Mouse (Mus musculus): Measurements from ENCODE around the gene Fmnl1. TPM values are rescaled to one million over a fixed set of nuclear protein-coding genes. Genes with fewer than 3 reads are reported as not detected.
"Not testable (repeated sequence)": the region's sequence is repeated elsewhere in the genome, so short reads cannot be mapped to it uniquely, and the experiment has no call there.

Gene Fmnl1
- polyA plus RNA-seq, 1 experiment from 2014 or later = 0.69 TPM

- DNase-seq (ENCODE audit: low spot score) (no peak), ATAC-seq (ENCODE audit: insufficient number of reproducible peaks, low FRiP score, low TSS enrichment, low read depth) (no peak)
- Histone ChIP-seq H3K4me3 (ENCODE audit: low read depth, low read length) (no peak overlapping the region), H3K27me3 (ENCODE audit: control insufficient read depth, insufficient read depth, low read length) (no peaks in the 10 kb centered on the region), H3K36me3 (ENCODE audit: control insufficient read depth, insufficient read depth, low read length) (no peaks in the 10 kb centered on the region), H3K9me3 (ENCODE audit: control insufficient read depth, low read length) (no peaks in the 10 kb centered on the region), H3K4me2 (ENCODE audit: low read depth, severe bottlenecking) (no peak overlapping the region), H3K4me1 (ENCODE audit: control insufficient read depth, insufficient read depth, low read length) (peaks cover 6% of the 10 kb centered on the region), H3K27ac (replicated peaks; ENCODE audit: low read depth, low read length) (no peak overlapping the region), H3K9ac (ENCODE audit: low read length) (no peak overlapping the region)
- WGBS = 84% methylated on average over 1 of the region's 1 CpGs
Measured at GRCm38 (mm10) chr11:103215355-103215754, 44.4 kb downstream of the Fmnl1 start.

GRCm38 (mm10) chr11:103217790-103218516 lies 47.0 kb downstream of the Fmnl1 start, which contains the start of gene Spata32:
TSS of gene Spata32 (minus strand) at chr11:103218432.
- H3K27me3 ChIP-seq (ENCODE audit: control insufficient read depth, insufficient read depth, low read length) = no peaks in the 10 kb centered on the region
- H3K9me3 ChIP-seq (ENCODE audit: control insufficient read depth, low read length) = no peaks in the 10 kb centered on the region
- H3K4me2 ChIP-seq (ENCODE audit: low read depth, severe bottlenecking) = peak within 1 kb of the TSS; percentile 89
- 2% methylated on average over 45 of the region's 45 CpGs for WGBS
- peak within 1 kb of the TSS; percentile 47 for H3K9ac ChIP-seq (ENCODE audit: low read length)
- H3K36me3 ChIP-seq (ENCODE audit: control insufficient read depth, insufficient read depth, low read length) = no peaks in the 10 kb centered on the region; the same call in 1 of the 2 replicates
- no peak within 1 kb of the TSS for H3K27ac ChIP-seq (replicated peaks; ENCODE audit: low read depth, low read length)
- peaks cover 6% of the 10 kb centered on the region for H3K4me1 ChIP-seq (ENCODE audit: control insufficient read depth, insufficient read depth, low read length)
- ATAC-seq (ENCODE audit: insufficient number of reproducible peaks, low FRiP score, low TSS enrichment, low read depth) = peak; percentile 78
- H3K4me3 ChIP-seq (ENCODE audit: low read depth, low read length) = peak within 1 kb of the TSS; percentile 37
- peak; percentile 70 for DNase-seq (ENCODE audit: low spot score)

- 30% methylated on average over 6 of the region's 6 CpGs for WGBS
- Histone ChIP-seq H3K4me2 (ENCODE audit: low read depth, severe bottlenecking) (peak overlapping the region; percentile 89), H3K27ac (replicated peaks; ENCODE audit: low read depth, low read length) (no peak overlapping the region), H3K36me3 (ENCODE audit: control insufficient read depth, insufficient read depth, low read length) (no peaks in the 10 kb centered on the region; the same call in 1 of the 2 replicates), H3K9me3 (ENCODE audit: control insufficient read depth, low read length) (no peaks in the 10 kb centered on the region), H3K27me3 (ENCODE audit: control insufficient read depth, insufficient read depth, low read length) (no peaks in the 10 kb centered on the region), H3K4me3 (ENCODE audit: low read depth, low read length) (peak overlapping the region; percentile 37), H3K4me1 (ENCODE audit: control insufficient read depth, insufficient read depth, low read length) (peaks cover 6% of the 10 kb centered on the region), H3K9ac (ENCODE audit: low read length) (no peak overlapping the region)
- no peak for DNase-seq (ENCODE audit: low spot score)
- ATAC-seq (ENCODE audit: insufficient number of reproducible peaks, low FRiP score, low TSS enrichment, low read depth) = no peak
Measured at GRCm38 (mm10) chr11:103218517-103218901, 47.6 kb downstream of the Fmnl1 start.

GRCm38 (mm10) chr11:103219259-103219658 lies 48.4 kb downstream of the Fmnl1 start:
- Histone ChIP-seq H3K36me3 (ENCODE audit: control insufficient read depth, insufficient read depth, low read length) (no peaks in the 10 kb centered on the region; the same call in 1 of the 2 replicates), H3K9me3 (ENCODE audit: control insufficient read depth, low read length) (no peaks in the 10 kb centered on the region), H3K27ac (replicated peaks; ENCODE audit: low read depth, low read length) (no peak overlapping the region), H3K9ac (ENCODE audit: low read length) (no peak overlapping the region), H3K4me3 (ENCODE audit: low read depth, low read length) (no peak overlapping the region), H3K4me2 (ENCODE audit: low read depth, severe bottlenecking) (no peak overlapping the region), H3K27me3 (ENCODE audit: control insufficient read depth, insufficient read depth, low read length) (no peaks in the 10 kb centered on the region), H3K4me1 (ENCODE audit: control insufficient read depth, insufficient read depth, low read length) (peaks cover 6% of the 10 kb centered on the region)
- 82% methylated on average over 5 of the region's 5 CpGs for WGBS
- ATAC-seq (ENCODE audit: insufficient number of reproducible peaks, low FRiP score, low TSS enrichment, low read depth) (no peak), DNase-seq (ENCODE audit: low spot score) (no peak)

GRCm38 (mm10) chr11:103219995-103220394 lies 49.1 kb downstream of the Fmnl1 start:
- no peaks in the 10 kb centered on the region for H3K27me3 ChIP-seq (ENCODE audit: control insufficient read depth, insufficient read depth, low read length)
- no peak overlapping the region for H3K4me3 ChIP-seq (ENCODE audit: low read depth, low read length)
- no peak overlapping the region for H3K9ac ChIP-seq (ENCODE audit: low read length)
- peaks cover 6% of the 10 kb centered on the region for H3K4me1 ChIP-seq (ENCODE audit: control insufficient read depth, insufficient read depth, low read length)
- H3K4me2 ChIP-seq (ENCODE audit: low read depth, severe bottlenecking) = no peak overlapping the region
- H3K9me3 ChIP-seq (ENCODE audit: control insufficient read depth, low read length) = no peaks in the 10 kb centered on the region
- 86% methylated on average over 4 of the region's 4 CpGs for WGBS
- no peaks in the 10 kb centered on the region; the same call in 1 of the 2 replicates for H3K36me3 ChIP-seq (ENCODE audit: control insufficient read depth, insufficient read depth, low read length)
- DNase-seq (ENCODE audit: low spot score) = no peak
- no peak for ATAC-seq (ENCODE audit: insufficient number of reproducible peaks, low FRiP score, low TSS enrichment, low read depth)
- no peak overlapping the region for H3K27ac ChIP-seq (replicated peaks; ENCODE audit: low read depth, low read length)

- Histone ChIP-seq H3K36me3 (ENCODE audit: control insufficient read depth, insufficient read depth, low read length) (no peaks in the 10 kb centered on the region; the same call in 1 of the 2 replicates), H3K4me2 (ENCODE audit: low read depth, severe bottlenecking) (no peak overlapping the region), H3K9ac (ENCODE audit: low read length) (no peak overlapping the region), H3K4me3 (ENCODE audit: low read depth, low read length) (no peak overlapping the region), H3K27me3 (ENCODE audit: control insufficient read depth, insufficient read depth, low read length) (no peaks in the 10 kb centered on the region), H3K9me3 (ENCODE audit: control insufficient read depth, low read length) (no peaks in the 10 kb centered on the region), H3K27ac (replicated peaks; ENCODE audit: low read depth, low read length) (no peak overlapping the region), H3K4me1 (ENCODE audit: control insufficient read depth, insufficient read depth, low read length) (peaks cover 9% of the 10 kb centered on the region)
- DNase-seq (ENCODE audit: low spot score) (no peak), ATAC-seq (ENCODE audit: insufficient number of reproducible peaks, low FRiP score, low TSS enrichment, low read depth) (no peak)
- 88% methylated on average over 6 of the region's 6 CpGs for WGBS
Measured at GRCm38 (mm10) chr11:103221437-103221836, 50.5 kb downstream of the Fmnl1 start.

GRCm38 (mm10) chr11:103222718-103223117 lies 51.8 kb downstream of the Fmnl1 start:
- H3K4me3 ChIP-seq (ENCODE audit: low read depth, low read length); H3K4me1 ChIP-seq (ENCODE audit: control insufficient read depth, insufficient read depth, low read length); H3K9ac ChIP-seq (ENCODE audit: low read length); ATAC-seq (ENCODE audit: insufficient number of reproducible peaks, low FRiP score, low TSS enrichment, low read depth); H3K27me3 ChIP-seq (ENCODE audit: control insufficient read depth, insufficient read depth, low read length); DNase-seq (ENCODE audit: low spot score); H3K36me3 ChIP-seq (ENCODE audit: control insufficient read depth, insufficient read depth, low read length); H3K9me3 ChIP-seq (ENCODE audit: control insufficient read depth, low read length); H3K4me2 ChIP-seq (ENCODE audit: low read depth, severe bottlenecking); H3K27ac ChIP-seq (replicated peaks; ENCODE audit: low read depth, low read length): not testable (repeated sequence)
- 87% methylated on average over 4 of the region's 4 CpGs for WGBS

- no peak for DNase-seq (ENCODE audit: low spot score)
- 90% methylated on average over 10 of the region's 10 CpGs for WGBS
- no peaks in the 10 kb centered on the region for H3K9me3 ChIP-seq (ENCODE audit: control insufficient read depth, low read length)
- no peaks in the 10 kb centered on the region; the same call in 1 of the 2 replicates for H3K36me3 ChIP-seq (ENCODE audit: control insufficient read depth, insufficient read depth, low read length)
- no peak overlapping the region for H3K27ac ChIP-seq (replicated peaks; ENCODE audit: low read depth, low read length)
- H3K9ac ChIP-seq (ENCODE audit: low read length) = no peak overlapping the region
- H3K27me3 ChIP-seq (ENCODE audit: control insufficient read depth, insufficient read depth, low read length) = no peaks in the 10 kb centered on the region
- no peak overlapping the region for H3K4me3 ChIP-seq (ENCODE audit: low read depth, low read length)
- H3K4me2 ChIP-seq (ENCODE audit: low read depth, severe bottlenecking) = no peak overlapping the region
- H3K4me1 ChIP-seq (ENCODE audit: control insufficient read depth, insufficient read depth, low read length) = peaks cover 5% of the 10 kb centered on the region; the same call in 1 of the 2 replicates
- ATAC-seq (ENCODE audit: insufficient number of reproducible peaks, low FRiP score, low TSS enrichment, low read depth) = no peak
Measured at GRCm38 (mm10) chr11:103223444-103223843, 52.5 kb downstream of the Fmnl1 start.
